Mouse (Mus musculus) thymus, postnatal 14 days (tissue): ENCODE data around the gene Ap1ar.

Experiments
- DNase-seq: peaks from one replicate; pipeline ENCODE4 v3.0.0; 2021

Gene Ap1ar

GRCm38 (mm10) chr3:127837154-127837865, at the start of gene Ap1ar:
Gene Ap1ar (minus strand): TSS chr3:127837523.
- DNase-seq: peak; percentile 96

DNA sequence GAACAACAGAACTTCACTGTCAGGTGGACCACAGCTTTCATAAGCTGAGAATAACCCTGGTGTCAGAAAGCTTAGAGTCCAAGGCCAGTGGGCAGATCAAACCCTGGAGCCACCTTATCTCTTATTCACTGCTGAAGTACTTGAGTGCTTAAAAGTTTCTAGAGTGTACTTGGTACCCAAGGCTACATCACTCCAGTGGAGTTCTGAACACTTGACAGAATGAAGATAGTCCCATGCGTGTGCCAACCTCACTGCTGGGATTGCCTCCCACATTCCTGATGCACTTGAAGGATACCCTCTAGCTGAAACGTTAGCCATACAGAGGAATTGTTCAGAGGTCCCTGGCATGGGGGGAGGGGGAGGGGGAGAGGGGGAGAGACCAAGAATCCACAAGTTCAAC, 44.4 kb upstream of the Ap1ar start:
- no peak for DNase-seq

DNA sequence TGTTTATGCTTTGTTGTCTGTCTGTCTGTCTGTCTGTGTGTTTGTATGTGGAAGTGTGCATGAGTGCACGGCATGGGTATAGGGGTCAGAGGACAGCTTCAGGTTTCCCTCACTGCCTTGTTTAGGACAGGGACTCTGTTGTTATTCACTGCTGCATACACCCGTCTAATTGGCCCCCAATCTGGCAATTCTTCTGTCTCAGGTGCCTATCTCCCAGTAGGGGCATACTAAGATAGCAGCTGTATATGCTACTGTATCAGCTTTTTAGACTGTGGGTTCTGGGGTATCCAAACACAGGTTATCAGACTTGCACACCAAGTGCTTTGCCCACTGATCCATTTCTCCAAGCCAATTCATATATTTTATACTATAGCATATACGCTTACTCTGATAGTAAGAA, 42.6 kb upstream of the Ap1ar start:
- no peak for DNase-seq

DNA sequence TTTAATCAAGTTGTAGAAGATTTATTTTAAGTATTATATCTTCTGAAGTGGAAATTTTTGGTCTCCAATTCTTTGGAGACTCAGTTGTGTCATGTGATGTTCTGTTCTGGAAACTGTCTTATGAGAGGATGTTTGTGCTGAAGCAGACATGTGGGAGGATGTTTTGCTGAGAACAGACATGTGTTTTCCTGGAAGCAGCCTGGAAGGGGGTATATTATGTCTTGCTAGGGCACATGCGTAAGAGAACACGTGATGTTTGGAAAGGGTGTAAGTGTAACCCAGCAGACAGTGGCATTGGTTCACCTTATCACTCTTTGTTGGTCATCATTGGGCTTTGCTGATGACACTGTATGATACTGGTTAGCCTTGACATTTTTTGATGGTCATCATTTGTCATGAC, 38.2 kb upstream of the Ap1ar start:
- no peak for DNase-seq

DNA sequence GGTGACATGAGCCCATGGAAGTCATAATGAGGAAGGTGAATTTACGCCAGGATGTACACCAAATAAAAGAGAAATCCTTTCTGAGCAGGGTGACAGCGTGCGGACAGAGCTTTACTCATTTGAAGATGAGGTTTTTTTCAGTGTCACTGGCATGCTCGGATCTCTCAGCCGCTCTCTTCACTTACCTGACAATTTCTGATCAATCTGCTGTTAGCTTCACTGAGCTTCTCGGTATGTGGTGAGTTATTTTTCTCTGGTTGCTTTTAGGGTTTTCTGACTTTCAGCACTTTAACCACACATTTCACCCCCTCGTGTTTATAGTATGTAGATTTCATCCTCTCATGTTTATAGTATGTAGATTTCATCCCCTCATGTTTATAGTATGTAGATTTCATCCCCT, 37.7 kb upstream of the Ap1ar start:
- DNase-seq: no peak

DNA sequence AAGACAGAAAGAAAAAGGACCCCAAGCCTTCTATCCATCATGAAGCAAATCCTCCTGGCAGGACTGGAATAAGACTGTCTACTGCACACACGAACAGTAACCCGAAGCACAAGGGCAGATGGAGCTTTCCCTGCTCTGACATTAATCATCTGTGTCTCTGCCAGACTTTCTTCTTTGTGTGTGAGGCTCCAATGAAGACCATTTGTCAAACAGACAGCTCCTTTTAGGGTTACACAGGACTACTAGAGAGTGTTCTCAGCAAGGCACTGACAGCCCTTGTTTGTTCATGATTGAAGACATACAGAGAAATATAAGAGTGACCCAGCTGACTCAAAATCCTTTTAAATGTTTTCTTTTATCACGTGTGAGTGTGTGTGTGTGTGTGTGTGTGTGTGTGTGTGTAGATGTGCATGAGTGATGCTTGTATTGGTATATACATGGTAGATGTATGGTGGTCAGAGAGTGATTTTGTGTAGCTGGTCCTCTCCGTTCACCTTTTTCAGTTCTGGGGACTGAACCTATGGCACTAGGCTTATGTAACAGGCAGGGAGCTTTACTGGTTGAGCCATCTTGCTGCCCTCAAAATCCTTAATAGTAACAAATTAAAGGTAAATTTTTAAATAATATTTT, 37.0 kb upstream of the Ap1ar start:
- no peak for DNase-seq

- peak; percentile 15 for DNase-seq
These were observed 34.3 kb upstream of the Ap1ar start for GRCm38 (mm10) chr3:127871575-127871974.

DNA sequence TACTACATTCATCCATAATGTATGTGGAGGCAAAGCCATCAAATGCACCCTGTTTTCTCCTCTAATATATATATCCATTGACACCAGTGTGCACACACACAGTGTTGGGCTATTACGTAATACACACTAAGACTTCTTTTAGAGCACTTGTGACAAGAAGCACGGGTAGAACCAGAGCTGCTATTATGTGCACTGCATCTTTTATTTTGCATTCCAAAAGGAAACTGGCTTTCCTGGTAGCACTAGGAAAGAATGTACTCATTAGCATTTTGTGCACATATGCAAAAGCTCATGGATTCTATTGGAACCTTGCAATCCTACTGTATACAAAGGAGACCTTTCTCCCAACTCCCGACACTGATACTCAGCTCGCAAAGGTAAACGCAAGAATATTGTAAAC, 31.6 kb upstream of the Ap1ar start:
- DNase-seq: no peak

- DNase-seq: peak; percentile 59
These were observed 30.9 kb upstream of the Ap1ar start for GRCm38 (mm10) chr3:127868046-127868758.

DNA sequence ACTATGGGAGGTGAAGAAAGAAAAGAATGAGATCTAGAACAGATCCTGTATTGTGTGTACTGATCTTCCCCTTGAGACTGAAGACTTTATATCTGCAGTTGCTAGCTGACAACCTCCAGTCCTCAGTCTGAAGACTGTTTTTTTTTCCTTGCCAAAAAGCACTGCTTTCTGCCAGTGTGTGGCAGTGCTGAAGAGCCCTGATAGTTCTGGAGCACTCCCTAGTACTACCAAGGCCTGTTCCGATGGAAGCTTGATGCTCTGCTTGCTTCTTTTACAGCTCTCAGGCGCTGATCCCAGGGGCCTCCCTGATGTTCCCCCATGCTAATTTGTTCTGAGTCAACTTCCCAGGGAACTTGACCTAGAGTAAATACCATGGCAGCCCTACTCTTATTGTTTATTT, 26.9 kb upstream of the Ap1ar start:
- DNase-seq: no peak

GRCm38 (mm10) chr3:127863571-127863970, 26.2 kb upstream of the Ap1ar start:
- no peak for DNase-seq

GRCm38 (mm10) chr3:127862479-127862878, 25.2 kb upstream of the Ap1ar start:
- DNase-seq: peak; percentile 44

DNA sequence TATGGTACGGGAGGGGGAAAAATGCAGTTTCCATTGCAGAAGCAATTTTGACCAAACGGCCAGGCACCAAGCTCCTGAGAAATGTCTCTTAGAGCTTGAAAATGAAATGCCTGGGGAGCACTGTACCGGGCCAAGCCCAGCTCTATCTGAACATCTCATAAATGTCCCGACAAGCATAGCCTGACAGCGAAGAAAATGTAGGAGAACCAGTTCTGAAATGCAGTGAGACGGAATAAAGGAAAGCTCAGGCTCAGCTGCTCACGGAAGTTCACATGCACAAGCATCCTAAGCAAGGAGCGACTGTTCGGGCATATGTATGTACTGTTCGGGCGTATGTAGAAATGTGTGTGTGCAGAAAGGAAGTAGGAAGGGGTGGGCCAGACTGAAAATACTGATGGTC, 24.0 kb upstream of the Ap1ar start:
- DNase-seq: no peak

DNA sequence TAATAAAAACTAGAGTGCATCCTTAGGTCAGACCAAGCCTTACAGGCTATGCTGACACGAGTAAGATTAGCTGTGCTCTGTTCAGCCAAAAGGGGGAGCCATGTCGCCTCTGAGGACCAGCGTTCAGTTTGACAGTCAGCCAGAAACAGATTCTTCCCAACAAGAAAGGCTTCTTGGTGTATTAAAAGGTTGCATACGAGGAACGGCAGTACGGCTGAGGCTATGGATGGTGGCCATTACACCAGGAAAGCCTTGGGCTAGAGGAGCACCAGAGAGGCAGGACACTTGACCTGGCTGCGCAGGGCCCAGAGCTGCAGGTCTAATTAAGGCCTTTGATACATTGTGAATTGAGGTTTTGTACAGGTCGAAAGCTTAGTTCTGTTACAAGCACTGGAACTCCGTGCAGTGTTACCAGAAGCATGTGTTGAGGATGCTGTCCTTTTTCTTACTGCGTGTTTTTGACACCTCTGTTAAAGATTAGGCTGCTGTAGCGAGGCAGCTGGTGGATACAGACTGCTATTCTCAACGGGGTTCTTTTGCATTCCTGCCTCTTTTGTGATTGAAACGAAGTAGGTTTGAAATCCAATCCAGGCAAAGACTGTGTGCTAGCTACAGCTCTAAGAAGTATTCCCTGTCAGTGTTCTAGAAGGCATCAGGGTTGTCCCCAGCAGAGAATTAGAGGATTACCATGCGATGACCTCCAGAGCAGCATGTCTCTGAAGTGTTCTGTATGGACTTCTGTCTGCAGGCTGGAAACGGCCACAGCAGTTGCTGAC, 16.3 kb upstream of the Ap1ar start:
- peak; percentile 82 for DNase-seq

GRCm38 (mm10) chr3:127852722-127853121, 15.4 kb upstream of the Ap1ar start:
- DNase-seq: no peak

DNA sequence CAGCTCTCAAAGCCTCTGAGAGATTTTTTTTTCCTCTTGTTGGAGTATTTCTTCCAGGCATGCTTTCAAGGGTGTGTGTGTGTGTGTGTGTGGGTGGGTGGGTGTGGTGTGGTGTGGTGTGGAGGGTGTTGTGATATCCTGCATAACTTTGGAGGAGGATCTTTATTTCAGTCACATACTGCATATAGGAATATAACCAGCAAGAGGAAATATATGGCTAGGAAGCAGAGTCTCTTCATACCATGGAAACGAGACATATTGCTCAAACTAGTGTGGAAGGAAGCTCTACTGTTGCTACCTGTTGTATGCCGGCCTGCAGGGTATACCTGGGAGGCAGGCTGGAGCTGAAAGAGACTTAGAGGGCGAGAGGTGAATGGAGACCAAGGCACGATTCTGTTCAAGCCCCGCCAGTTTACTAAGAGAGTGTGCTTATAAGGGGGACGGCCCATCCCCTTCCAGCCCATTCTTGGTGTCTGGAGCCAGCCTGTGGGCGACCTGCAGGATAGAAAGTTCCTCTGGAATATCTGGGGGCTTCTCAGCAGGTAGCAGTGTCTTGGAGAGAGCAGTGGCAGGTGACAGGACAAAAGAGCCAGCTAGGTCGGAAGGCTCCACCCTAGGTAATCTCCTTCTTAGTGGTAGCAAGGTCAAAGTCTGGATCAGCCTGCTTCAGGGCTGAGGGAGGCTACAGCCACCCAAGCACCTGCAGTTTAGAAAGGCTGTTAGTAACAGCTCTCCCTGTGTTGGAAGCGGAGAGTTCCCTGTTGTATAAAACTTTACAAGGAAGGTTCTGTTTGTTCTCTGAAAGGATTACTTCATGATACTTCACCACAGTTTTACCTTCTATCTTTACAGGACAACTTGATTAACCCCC, 13.7 kb upstream of the Ap1ar start:
- DNase-seq: no peak

DNA sequence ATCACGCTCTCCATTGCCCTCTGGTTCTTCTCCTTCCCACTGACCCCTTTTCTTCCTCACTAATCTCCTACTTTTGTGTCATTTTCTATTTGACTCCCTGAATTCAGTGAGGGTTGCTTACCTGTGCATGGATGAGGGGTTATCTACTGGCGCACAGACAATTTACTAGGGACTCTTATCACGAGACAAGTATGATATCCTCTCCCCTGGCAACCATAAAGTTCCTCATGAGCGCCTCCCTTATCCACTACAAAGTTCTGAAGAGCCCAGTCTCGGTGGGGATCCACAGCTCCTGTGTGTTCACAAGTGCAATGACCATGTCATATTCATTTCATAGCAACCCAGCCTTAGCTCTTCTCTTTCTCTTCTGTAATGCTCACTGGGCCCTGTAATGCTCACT, 12.6 kb upstream of the Ap1ar start:
- DNase-seq: no peak

DNA sequence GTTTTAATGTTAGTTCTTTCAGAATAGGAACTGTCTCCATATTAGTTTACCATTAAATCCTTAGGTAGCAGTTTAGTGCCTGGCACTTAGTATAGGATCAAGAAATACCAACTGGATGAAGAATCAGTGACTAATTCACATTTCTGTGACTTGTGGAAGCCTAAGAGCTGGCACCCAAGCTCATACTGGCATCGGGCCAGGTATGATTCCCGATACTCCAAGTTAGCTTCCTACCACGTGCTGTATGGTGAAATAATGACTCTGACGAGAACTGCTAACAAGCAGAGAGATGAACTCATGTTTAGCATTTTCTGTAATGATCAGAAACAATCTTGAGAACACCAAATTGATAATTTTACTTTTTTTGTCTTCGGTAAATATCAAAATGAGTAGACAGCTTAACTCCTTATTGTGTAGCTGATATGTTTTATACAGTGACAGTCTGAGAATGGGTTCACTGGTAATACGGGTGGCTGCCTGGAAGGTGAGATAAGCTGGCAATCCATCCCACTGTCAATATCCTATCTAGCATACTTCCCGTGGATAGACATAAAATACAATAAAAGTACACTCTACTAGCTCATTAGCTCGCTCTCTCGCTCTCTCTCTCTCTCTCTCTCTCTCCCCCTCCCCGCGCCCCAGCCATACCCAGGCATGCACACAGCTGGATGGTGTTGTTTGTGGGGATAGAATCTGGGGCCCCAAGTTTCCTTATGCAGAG, 10.9 kb upstream of the Ap1ar start:
- no peak for DNase-seq

GRCm38 (mm10) chr3:127843941-127844327, 6.6 kb upstream of the Ap1ar start:
- DNase-seq: no peak

DNA sequence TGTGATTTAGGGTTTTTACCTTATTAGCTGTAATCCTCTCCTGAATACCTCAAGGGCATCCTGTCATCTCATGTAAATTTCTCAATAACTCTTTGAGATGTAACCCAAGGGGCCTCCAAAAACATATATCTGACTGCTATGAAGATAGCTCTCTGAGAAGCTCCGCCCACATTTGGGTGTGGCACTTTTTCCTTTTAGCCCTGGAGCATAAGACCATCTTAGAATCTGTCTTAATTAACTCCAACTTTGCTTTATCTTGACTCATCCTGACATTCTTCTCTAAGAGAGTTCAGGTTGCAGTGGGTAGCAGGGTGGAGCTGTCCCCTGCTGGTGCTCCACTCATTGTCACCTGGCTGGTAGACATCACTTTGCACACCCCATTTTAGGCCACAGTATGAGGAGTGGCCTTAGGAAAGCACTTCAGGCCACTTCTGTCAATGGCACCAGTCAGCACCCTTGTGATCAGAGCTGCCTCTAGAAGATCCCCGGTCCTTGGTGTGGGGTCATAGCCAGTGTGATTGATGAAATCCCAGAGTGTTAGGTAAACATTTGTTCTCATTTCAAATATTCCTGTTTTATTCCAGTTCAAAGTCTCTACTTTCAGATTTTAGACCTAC, 6.1 kb upstream of the Ap1ar start:
- DNase-seq: no peak

DNA sequence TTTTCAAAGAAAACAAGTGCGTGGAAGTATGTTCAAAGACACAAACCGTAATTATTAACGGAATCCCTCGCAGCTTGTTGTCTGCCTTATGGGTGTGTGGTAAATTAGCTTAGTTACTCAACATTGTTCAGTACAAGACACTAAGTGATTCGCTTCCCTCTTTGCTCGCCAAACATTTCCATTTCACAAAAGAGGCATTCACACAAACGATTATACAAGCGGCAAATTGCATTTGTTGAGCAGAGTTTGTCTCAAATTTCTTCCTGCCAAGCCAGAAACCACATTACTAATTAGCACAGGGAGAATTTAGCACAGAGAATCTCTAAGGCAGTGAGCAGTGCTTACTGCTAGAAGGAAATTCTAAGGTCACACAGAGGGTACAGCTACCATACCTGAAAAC, 4.6 kb upstream of the Ap1ar start:
- no peak for DNase-seq
